25 mouse cellular contexts compared by ENCODE assay signal in genomic region chr11:117099372-117099771, GRCm38 (mm10). TPM values are rescaled to one million over a fixed set of nuclear protein-coding genes. Genes with fewer than 3 reads are reported as not detected.
DNase-seq lines count a peak whose midpoint lies in the region; ATAC-seq and TF ChIP-seq lines count a peak whose summit lies in the region.
"Had no signal": no experiment of that assay in that cellular context is flagged by ENCODE, and none has a peak within 500 bp of the region (broad histone marks: within the 10 kb centered on the region; RNA-seq: fewer than 3 reads in every experiment).

No protein-coding gene starts in this region.

- DNase-seq in adrenal gland, postnatal 14 days = peak; percentile 49
- DNase-seq in adrenal gland, postnatal 25 days = no peak
- no peak for DNase-seq in heart, adult 18-20 months
- no peak for DNase-seq in limb, embryonic 10.5 days (ENCODE audit: low spot score)
- DNase-seq: adrenal gland, adult 8-10 months; B cell, adult 2 months; cerebellum, adult 18-20 months; cerebellum, adult 9-10 months; cerebellum, postnatal 14 days; gastrocnemius, postnatal 25 days; heart, postnatal 10 days; heart, postnatal 36 days; kidney, adult 11 months had no signal

- no peak overlapping the region for H3K4me2 ChIP-seq in heart, embryonic 13.5 days
- H3K4me2 ChIP-seq: forebrain, embryonic 13.5 days; hindbrain, embryonic 13.5 days; intestine, embryonic 15.5 days had no signal

- H3K9me3 ChIP-seq in heart, embryonic 13.5 days = no peaks in the 10 kb centered on the region
- H3K9me3 ChIP-seq in limb, embryonic 10.5 days (replicated peaks) = no peaks in the 10 kb centered on the region
- H3K9me3 ChIP-seq: forebrain, embryonic 10.5 days; forebrain, embryonic 13.5 days; heart, embryonic 10.5 days; hindbrain, embryonic 10.5 days; hindbrain, embryonic 13.5 days; intestine, embryonic 15.5 days had no signal

- 0 out of 2 replicates have a peak overlapping the region, but pooled peaks have one; percentile 10 for H3K9ac ChIP-seq in heart, embryonic 13.5 days
- H3K9ac ChIP-seq: forebrain, embryonic 13.5 days; hindbrain, embryonic 13.5 days; intestine, embryonic 15.5 days had no signal

- H3K4me3 ChIP-seq in heart, embryonic 13.5 days = no peak overlapping the region
- no peak overlapping the region for H3K4me3 ChIP-seq in C2C12 (ENCODE audit: insufficient read depth, poor library complexity, severe bottlenecking)
- H3K4me3 ChIP-seq in limb, embryonic 10.5 days = no peak overlapping the region
- H3K4me3 ChIP-seq: forebrain, embryonic 10.5 days; forebrain, embryonic 13.5 days; heart, embryonic 10.5 days; hindbrain, embryonic 10.5 days; hindbrain, embryonic 13.5 days; intestine, embryonic 15.5 days had no signal

- no peak overlapping the region for H3K27ac ChIP-seq in heart, embryonic 13.5 days (replicated peaks)
- peak overlapping the region; percentile 43; the same call in 1 of the 2 replicates for H3K27ac ChIP-seq in limb, embryonic 10.5 days
- H3K27ac ChIP-seq: forebrain, embryonic 10.5 days; forebrain, embryonic 13.5 days; hindbrain, embryonic 10.5 days; hindbrain, embryonic 13.5 days; intestine, embryonic 15.5 days had no signal

- no peaks in the 10 kb centered on the region for H3K36me3 ChIP-seq in heart, embryonic 13.5 days
- no peaks in the 10 kb centered on the region for H3K36me3 ChIP-seq in C2C12 (ENCODE audit: control insufficient read depth, insufficient read depth)
- H3K36me3 ChIP-seq in limb, embryonic 10.5 days = no peaks in the 10 kb centered on the region
- H3K36me3 ChIP-seq: forebrain, embryonic 10.5 days; heart, embryonic 10.5 days; hindbrain, embryonic 10.5 days; hindbrain, embryonic 13.5 days; intestine, embryonic 15.5 days had no signal

- H3K4me1 ChIP-seq in heart, embryonic 13.5 days = peaks cover 75% of the 10 kb centered on the region
- H3K4me1 ChIP-seq in limb, embryonic 10.5 days = peaks cover 21% of the 10 kb centered on the region

- WGBS in heart, embryonic 13.5 days = 29% methylated on average over 2 of the region's 2 CpGs
- 56% methylated on average over 2 of the region's 2 CpGs for WGBS in limb, embryonic 10.5 days

- 0 out of 2 replicates have a peak, but pooled peaks cover 6% of the 10 kb centered on the region for H3K27me3 ChIP-seq in heart, embryonic 13.5 days (replicated peaks)
- no peaks in the 10 kb centered on the region for H3K27me3 ChIP-seq in C2C12 (ENCODE audit: control insufficient read depth, insufficient read depth, insufficient read length)
- H3K27me3 ChIP-seq in limb, embryonic 10.5 days (ENCODE audit: low read depth, poor library complexity, severe bottlenecking) = no peaks in the 10 kb centered on the region
- H3K27me3 ChIP-seq: forebrain, embryonic 13.5 days; hindbrain, embryonic 13.5 days had no signal

- no peak overlapping the region for H3ac ChIP-seq in C2C12 (ENCODE audit: control insufficient read depth, insufficient read length, low read depth)

- no peaks in the 10 kb centered on the region for H3K79me3 ChIP-seq in C2C12 (ENCODE audit: low read depth)

- H3K79me2 ChIP-seq in C2C12 (ENCODE audit: control insufficient read depth, insufficient read depth) = no peaks in the 10 kb centered on the region

- no peak for ATAC-seq in heart, embryonic 13.5 days (ENCODE audit: extremely low read depth, insufficient number of reproducible peaks, low FRiP score, low TSS enrichment)
- ATAC-seq in megakaryocyte progenitor cell, adult 5-6 weeks (replicated peaks; ENCODE audit: poor library complexity) = no peak
- ATAC-seq: CD4-positive, CD25-positive, alpha-beta regulatory T cell, adult 4 months; forebrain, embryonic 13.5 days; forebrain, embryonic 16.5 days; hindbrain, embryonic 16.5 days had no signal

- TF ChIP-seq CTCF in C2C12 (IDR thresholded peaks at IDR 0.05; ENCODE audit: control insufficient read depth, insufficient read depth, insufficient read length) = no peak

TF ChIP-seq in C2C12, 6 proteins besides CTCF, POLR2A, EP300 and RAD21:
- peak; percentile 87 for TF ChIP-seq CEBPB (IDR thresholded peaks at IDR 0.05; ENCODE audit: low read depth)
- no peak for TF ChIP-seq MYOD1 (IDR thresholded peaks at IDR 0.05; ENCODE audit: control insufficient read depth, insufficient read length, low read depth)
- TF ChIP-seq USF1 (IDR thresholded peaks at IDR 0.05; ENCODE audit: low read depth) = no peak

RNA-seq across cellular contexts. Expression of gene Sec14l1, which starts 15.6 kb away (rescaled TPM):
- 119 TPM in 2 replicates for total RNA-seq in adrenal gland, postnatal 14 days (2021)
- 157 and 195 TPM in 2 replicates for total RNA-seq in adrenal gland, postnatal 25 days (2021)
- 44.5 and 45.3 TPM in 2 replicates for polyA plus RNA-seq in heart, embryonic 13.5 days (2015; fragmentation: Nextera tagmentation; extraction: Ambion mirVana)
- 10 to 100 TPM; 86.8 to 98.2 TPM for total RNA-seq in heart, adult 18-20 months (2021)
- 41.9 TPM for polyA plus RNA-seq in C2C12 (2012; fragmentation: generic; extraction: Trizol)
- polyA plus RNA-seq in limb, embryonic 10.5 days (2016; fragmentation: Nextera tagmentation; extraction: Ambion mirVana) = 40.1 and 47.8 TPM in 2 replicates
- total RNA-seq in megakaryocyte progenitor cell, adult 5-6 weeks (2015) = 9.8 and 11.7 TPM in 2 replicates
- total RNA-seq in megakaryocyte progenitor cell, adult 5-6 weeks (2017) = 11.4 and 12.9 TPM in 2 replicates
